Mouse (Mus musculus): ENCODE data around the gene Dusp10.

The Dusp10 gene

GRCm38 (mm10) chr1:184108254-184108653 lies 95.2 kb downstream of the Dusp10 start:
- DNase-seq = no peak

GRCm38 (mm10) chr1:184117586-184117985 lies 104.5 kb downstream of the Dusp10 start:
- DNase-seq = no peak

- no peak for DNase-seq
These were observed 104.9 kb downstream of the Dusp10 start for GRCm38 (mm10) chr1:184117991-184118390.

- DNase-seq = no peak
These were observed 105.5 kb downstream of the Dusp10 start for GRCm38 (mm10) chr1:184118586-184118985.
